Mouse (Mus musculus) forebrain, embryonic 16.5 days (tissue): ENCODE measurements around the gene Pdcd2l. TPM values are rescaled to one million over a fixed set of nuclear protein-coding genes. Genes with fewer than 3 reads are reported as not detected.

Source experiments
- polyA plus RNA-seq: library from polyadenylated mRNA; unstranded; fragments of >200 nt; fragmentation: Nextera tagmentation; extraction: Ambion mirVana; gene quantifications from 2 replicates; pipeline ENCODE4 v1.2.1, GENCODE M21; 2015

The Pdcd2l gene
- polyA plus RNA-seq, 1 experiment from 2014 or later, result 92.6 TPM

Other genes with a start within 250 kb of the Pdcd2l start
- gene Scgb2b27, start 182.7 kb downstream of the Pdcd2l start, polyA plus RNA-seq, result not detected in 2 replicates
- not detected in 2 replicates for gene Scgb1b27, start 175.2 kb downstream of the Pdcd2l start, polyA plus RNA-seq
- not detected in 2 replicates for gene Scgb1b30, start 101.2 kb downstream of the Pdcd2l start, polyA plus RNA-seq
- gene Wtip, start 63.4 kb downstream of the Pdcd2l start, polyA plus RNA-seq, result 2.1 and 4.5 TPM in 2 replicates
- gene Uba2, start 27.1 kb downstream of the Pdcd2l start, polyA plus RNA-seq, result 197 and 220 TPM in 2 replicates
- 175 and 213 TPM in 2 replicates for gene Gpi1, start 33.7 kb upstream of the Pdcd2l start, polyA plus RNA-seq
- gene Gm6096, start 54.4 kb upstream of the Pdcd2l start, polyA plus RNA-seq, result 0.73 TPM in 1 of 2 replicates, not detected in the other
- gene 4931406P16Rik, start 116.9 kb upstream of the Pdcd2l start, polyA plus RNA-seq, result 28.2 and 31.5 TPM in 2 replicates
- 71.0 and 76.3 TPM in 2 replicates for gene Lsm14a, start 196.7 kb upstream of the Pdcd2l start, polyA plus RNA-seq